Mouse (Mus musculus): ENCODE measurements at regions not wholly inside any gene's neighbourhood (a gene's known extent, or its start where the extent isn't known, plus 50 kb on each side); places are given as distances from the start of the nearest gene placed in this dataset.

DNA sequence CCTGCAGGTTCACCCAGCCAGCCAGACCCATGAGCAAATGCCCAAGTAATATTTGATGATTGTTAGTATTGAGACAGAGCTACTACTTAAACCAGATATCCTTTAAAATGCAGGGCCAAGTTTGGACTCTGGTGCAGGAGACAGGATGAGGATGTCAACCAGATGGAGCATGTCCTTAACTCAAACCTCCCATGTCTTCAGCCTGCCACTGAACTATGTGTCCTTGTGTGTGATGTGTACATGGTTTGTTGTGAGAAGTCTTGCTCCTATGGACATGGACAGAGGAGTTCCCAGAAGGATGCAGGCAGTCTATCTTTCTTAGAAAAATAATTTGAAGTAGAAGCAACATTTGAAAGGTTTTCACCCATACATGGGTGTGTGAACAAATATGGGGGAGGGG is 120.4 kb upstream of the Gm21897 start:
- no peak overlapping the region for H3K4me3 ChIP-seq (replicated peaks; ENCODE audit: low read length)
- H3K4me1 ChIP-seq (ENCODE audit: control insufficient read depth, insufficient read depth, low read length), result peaks cover 4% of the 10 kb centered on the region; the same call in 1 of the 2 replicates
- H3K27me3 ChIP-seq (ENCODE audit: control insufficient read depth, insufficient read depth, low read length), result no peaks in the 10 kb centered on the region
- H3K9me3 ChIP-seq (replicated peaks; ENCODE audit: control insufficient read depth, low read length), result no peaks in the 10 kb centered on the region
- no peaks in the 10 kb centered on the region for H3K36me3 ChIP-seq (ENCODE audit: control insufficient read depth, insufficient read depth, low read length)
- H3K4me2 ChIP-seq (ENCODE audit: low read depth, low read length), result no peak overlapping the region
- H3K9ac ChIP-seq (ENCODE audit: low read length), result no peak overlapping the region
- H3K27ac ChIP-seq (ENCODE audit: low read length), result no peak overlapping the region
- ATAC-seq (ENCODE audit: insufficient read depth, low FRiP score), result no peak

GRCm38 (mm10) chr16:15215921-15216320 is 101.3 kb upstream of the Gm21897 start:
- no peak for ATAC-seq (ENCODE audit: insufficient read depth, low FRiP score)
- Histone ChIP-seq H3K36me3 (ENCODE audit: control insufficient read depth, insufficient read depth, low read length) (no peaks in the 10 kb centered on the region), H3K27me3 (ENCODE audit: control insufficient read depth, insufficient read depth, low read length) (no peaks in the 10 kb centered on the region), H3K4me3 (replicated peaks; ENCODE audit: low read length) (no peak overlapping the region), H3K27ac (ENCODE audit: low read length) (no peak overlapping the region), H3K4me2 (ENCODE audit: low read depth, low read length) (no peak overlapping the region), H3K9ac (ENCODE audit: low read length) (no peak overlapping the region), H3K4me1 (ENCODE audit: control insufficient read depth, insufficient read depth, low read length) (no peaks in the 10 kb centered on the region), H3K9me3 (replicated peaks; ENCODE audit: control insufficient read depth, low read length) (no peaks in the 10 kb centered on the region)
- 89% methylated on average over 2 of the region's 2 CpGs for WGBS

- WGBS, result 73% methylated on average over 4 of the region's 4 CpGs
Observed at GRCm38 (mm10) chr16:15220961-15221547, 96.2 kb upstream of the Gm21897 start.

DNA sequence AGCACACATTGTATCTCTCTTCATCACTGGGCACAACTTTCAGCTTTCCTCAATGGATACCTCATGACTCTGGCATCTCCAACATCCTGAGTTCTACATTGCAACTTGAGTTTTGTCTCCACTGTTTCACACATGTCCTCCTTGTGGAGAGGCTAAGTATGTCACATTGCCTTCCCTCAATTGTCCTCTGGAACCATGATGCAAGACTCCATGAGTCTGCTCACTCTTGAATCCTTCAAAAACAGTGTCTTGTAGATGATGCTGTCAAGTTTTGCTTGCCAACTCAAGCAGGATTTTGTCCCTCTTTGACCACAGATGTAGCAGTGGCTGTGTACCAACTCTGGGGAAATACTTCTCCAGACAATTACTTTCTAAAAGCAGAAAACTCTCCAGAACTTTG is 79.4 kb upstream of the Gm21897 start:
- Histone ChIP-seq H3K27me3 (ENCODE audit: control insufficient read depth, insufficient read depth, low read length) (no peaks in the 10 kb centered on the region), H3K9ac (ENCODE audit: low read length) (no peak overlapping the region), H3K4me1 (ENCODE audit: control insufficient read depth, insufficient read depth, low read length) (no peaks in the 10 kb centered on the region), H3K27ac (ENCODE audit: low read length) (no peak overlapping the region), H3K36me3 (ENCODE audit: control insufficient read depth, insufficient read depth, low read length) (no peaks in the 10 kb centered on the region), H3K4me3 (replicated peaks; ENCODE audit: low read length) (no peak overlapping the region), H3K9me3 (replicated peaks; ENCODE audit: control insufficient read depth, low read length) (no peaks in the 10 kb centered on the region), H3K4me2 (ENCODE audit: low read depth, low read length) (no peak overlapping the region)
- no peak for ATAC-seq (ENCODE audit: insufficient read depth, low FRiP score)

More at GRCm38 (mm10) chr16:15220961-15221547, 96.2 kb upstream of the Gm21897 start:
- Histone ChIP-seq H3K4me2 (ENCODE audit: low read depth, low read length) (no peak overlapping the region), H3K9me3 (replicated peaks; ENCODE audit: control insufficient read depth, low read length) (no peaks in the 10 kb centered on the region), H3K27me3 (ENCODE audit: control insufficient read depth, insufficient read depth, low read length) (no peaks in the 10 kb centered on the region), H3K9ac (ENCODE audit: low read length) (no peak overlapping the region), H3K4me3 (replicated peaks; ENCODE audit: low read length) (no peak overlapping the region), H3K36me3 (ENCODE audit: control insufficient read depth, insufficient read depth, low read length) (no peaks in the 10 kb centered on the region), H3K4me1 (ENCODE audit: control insufficient read depth, insufficient read depth, low read length) (no peaks in the 10 kb centered on the region), H3K27ac (ENCODE audit: low read length) (no peak overlapping the region)
- ATAC-seq (ENCODE audit: insufficient read depth, low FRiP score), result no peak

GRCm38 (mm10) chr16:15238449-15238848 is 78.8 kb upstream of the Gm21897 start:
- H3K27me3 ChIP-seq (ENCODE audit: control insufficient read depth, insufficient read depth, low read length), result no peaks in the 10 kb centered on the region
- H3K27ac ChIP-seq (ENCODE audit: low read length), result no peak overlapping the region
- no peaks in the 10 kb centered on the region for H3K4me1 ChIP-seq (ENCODE audit: control insufficient read depth, insufficient read depth, low read length)
- H3K36me3 ChIP-seq (ENCODE audit: control insufficient read depth, insufficient read depth, low read length), result no peaks in the 10 kb centered on the region
- no peaks in the 10 kb centered on the region for H3K9me3 ChIP-seq (replicated peaks; ENCODE audit: control insufficient read depth, low read length)
- H3K4me2 ChIP-seq (ENCODE audit: low read depth, low read length), result no peak overlapping the region
- H3K9ac ChIP-seq (ENCODE audit: low read length), result no peak overlapping the region
- H3K4me3 ChIP-seq (replicated peaks; ENCODE audit: low read length), result no peak overlapping the region
- no peak for ATAC-seq (ENCODE audit: insufficient read depth, low FRiP score)

DNA sequence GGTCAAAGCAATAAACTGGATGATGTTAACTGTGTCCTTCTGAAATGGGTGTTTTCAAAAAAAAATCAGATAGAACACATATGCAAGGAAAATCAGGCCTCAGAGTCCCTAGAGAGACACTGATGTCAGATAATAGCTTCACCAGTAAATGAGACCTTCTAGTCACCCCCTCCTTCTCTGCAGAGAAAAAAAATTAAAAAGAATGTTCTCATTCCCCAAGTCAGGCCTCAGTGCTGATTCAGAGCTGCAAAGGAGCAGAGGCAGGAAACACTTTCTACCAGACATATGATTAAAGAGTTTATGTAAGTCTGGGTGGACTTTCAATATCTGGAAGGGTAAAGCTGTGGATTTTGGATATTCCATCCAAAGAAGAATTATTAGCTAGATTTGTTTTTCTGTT is 67.1 kb upstream of the Gm21897 start:
- Histone ChIP-seq H3K4me3 (replicated peaks; ENCODE audit: low read length) (no peak overlapping the region), H3K4me1 (ENCODE audit: control insufficient read depth, insufficient read depth, low read length) (peaks cover 17% of the 10 kb centered on the region; the same call in 1 of the 2 replicates), H3K9me3 (replicated peaks; ENCODE audit: control insufficient read depth, low read length) (no peaks in the 10 kb centered on the region), H3K36me3 (ENCODE audit: control insufficient read depth, insufficient read depth, low read length) (no peaks in the 10 kb centered on the region), H3K4me2 (ENCODE audit: low read depth, low read length) (no peak overlapping the region), H3K9ac (ENCODE audit: low read length) (no peak overlapping the region), H3K27me3 (ENCODE audit: control insufficient read depth, insufficient read depth, low read length) (no peaks in the 10 kb centered on the region), H3K27ac (ENCODE audit: low read length) (no peak overlapping the region)
- no peak for ATAC-seq (ENCODE audit: insufficient read depth, low FRiP score)

- Histone ChIP-seq H3K4me3 (replicated peaks; ENCODE audit: low read length) (no peak overlapping the region), H3K27me3 (ENCODE audit: control insufficient read depth, insufficient read depth, low read length) (no peaks in the 10 kb centered on the region), H3K9ac (ENCODE audit: low read length) (no peak overlapping the region), H3K9me3 (replicated peaks; ENCODE audit: control insufficient read depth, low read length) (no peaks in the 10 kb centered on the region), H3K27ac (ENCODE audit: low read length) (no peak overlapping the region), H3K4me2 (ENCODE audit: low read depth, low read length) (no peak overlapping the region), H3K4me1 (ENCODE audit: control insufficient read depth, insufficient read depth, low read length) (peaks cover 17% of the 10 kb centered on the region; the same call in 1 of the 2 replicates), H3K36me3 (ENCODE audit: control insufficient read depth, insufficient read depth, low read length) (no peaks in the 10 kb centered on the region)
- no peak for ATAC-seq (ENCODE audit: insufficient read depth, low FRiP score)
- WGBS, result 50% methylated on average over 2 of the region's 2 CpGs
Observed at GRCm38 (mm10) chr16:15251686-15252085, 65.6 kb upstream of the Gm21897 start.

- Histone ChIP-seq H3K4me1 (ENCODE audit: control insufficient read depth, insufficient read depth, low read length) (peaks cover 17% of the 10 kb centered on the region; the same call in 1 of the 2 replicates), H3K27ac (ENCODE audit: low read length) (peak overlapping the region; percentile 77), H3K9ac (ENCODE audit: low read length) (no peak overlapping the region), H3K27me3 (ENCODE audit: control insufficient read depth, insufficient read depth, low read length) (no peaks in the 10 kb centered on the region), H3K9me3 (replicated peaks; ENCODE audit: control insufficient read depth, low read length) (no peaks in the 10 kb centered on the region), H3K4me2 (ENCODE audit: low read depth, low read length) (no peak overlapping the region), H3K4me3 (replicated peaks; ENCODE audit: low read length) (no peak overlapping the region), H3K36me3 (ENCODE audit: control insufficient read depth, insufficient read depth, low read length) (no peaks in the 10 kb centered on the region)
- ATAC-seq (ENCODE audit: insufficient read depth, low FRiP score), result peak; percentile 83
- 51% methylated on average over 6 of the region's 6 CpGs for WGBS
Observed at GRCm38 (mm10) chr16:15252666-15253347, 64.5 kb upstream of the Gm21897 start.

GRCm38 (mm10) chr16:15253348-15253693 is 63.9 kb upstream of the Gm21897 start:
- WGBS, result 38% methylated on average over 3 of the region's 3 CpGs
- H3K4me3 ChIP-seq (replicated peaks; ENCODE audit: low read length), result no peak overlapping the region
- no peaks in the 10 kb centered on the region for H3K27me3 ChIP-seq (ENCODE audit: control insufficient read depth, insufficient read depth, low read length)
- H3K27ac ChIP-seq (ENCODE audit: low read length), result peak overlapping the region; percentile 77
- peaks cover 17% of the 10 kb centered on the region; the same call in 1 of the 2 replicates for H3K4me1 ChIP-seq (ENCODE audit: control insufficient read depth, insufficient read depth, low read length)
- H3K9me3 ChIP-seq (replicated peaks; ENCODE audit: control insufficient read depth, low read length), result no peaks in the 10 kb centered on the region
- no peak overlapping the region for H3K9ac ChIP-seq (ENCODE audit: low read length)
- H3K4me2 ChIP-seq (ENCODE audit: low read depth, low read length), result no peak overlapping the region
- H3K36me3 ChIP-seq (ENCODE audit: control insufficient read depth, insufficient read depth, low read length), result no peaks in the 10 kb centered on the region
- ATAC-seq (ENCODE audit: insufficient read depth, low FRiP score), result peak; percentile 73; the same call in 1 of the 2 replicates
